Comparison of ENCODE assay signal across 20 mouse cellular contexts in the genomic region with DNA sequence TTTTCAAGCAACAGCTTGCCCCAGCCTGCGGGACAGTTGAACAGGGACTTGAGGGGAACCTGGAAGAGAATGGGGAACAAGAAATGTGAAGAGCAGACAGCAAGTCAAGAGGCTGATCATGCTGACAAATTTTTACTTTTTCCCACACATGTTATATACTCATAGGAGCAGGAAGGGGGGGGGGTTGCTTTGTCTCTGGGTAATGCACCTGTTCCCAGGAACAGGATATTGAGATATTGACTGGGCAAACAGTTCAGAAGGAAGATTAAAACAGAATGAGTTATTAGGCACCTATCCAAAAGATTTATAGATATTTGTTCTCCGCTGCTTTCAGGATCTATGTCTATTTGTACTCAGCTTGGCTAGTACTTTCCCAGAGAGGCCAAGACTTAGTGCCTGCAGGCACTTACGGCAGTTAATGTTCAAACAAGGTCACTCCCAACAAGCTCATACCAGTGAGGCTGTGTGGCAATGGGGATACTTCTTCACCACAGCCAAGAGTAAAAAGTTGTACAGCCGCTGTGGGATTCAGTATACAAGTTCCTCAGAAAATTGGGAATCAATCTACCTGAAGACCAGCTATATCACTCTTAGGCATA.
DNase-seq lines count a peak whose midpoint lies in the region; ATAC-seq lines count a peak whose summit lies in the region.
"Had no signal": no experiment of that assay in that cellular context is flagged by ENCODE, and none has a peak within 500 bp of the region (broad histone marks: within the 10 kb centered on the region; RNA-seq: fewer than 3 reads in every experiment).

No protein-coding gene starts in this region.

- H3K36me3 ChIP-seq in lung, embryonic 16.5 days (ENCODE audit: control insufficient read depth, insufficient read depth, low read length): no peaks in the 10 kb centered on the region
- no peaks in the 10 kb centered on the region for H3K36me3 ChIP-seq in intestine, embryonic 16.5 days (ENCODE audit: control insufficient read depth, insufficient read depth, low read length)
- no peaks in the 10 kb centered on the region for H3K36me3 ChIP-seq in stomach, embryonic 15.5 days
- H3K36me3 ChIP-seq in forebrain, embryonic 13.5 days (ENCODE audit: poor library complexity, severe bottlenecking): no peaks in the 10 kb centered on the region
- H3K36me3 ChIP-seq: embryonic facial prominence, embryonic 10.5 days; heart, embryonic 13.5 days; hindbrain, embryonic 12.5 days had no signal

- no peaks in the 10 kb centered on the region for H3K9me3 ChIP-seq in lung, embryonic 16.5 days (ENCODE audit: control insufficient read depth, low read length)
- no peaks in the 10 kb centered on the region for H3K9me3 ChIP-seq in intestine, embryonic 16.5 days (ENCODE audit: control insufficient read depth, low read length)
- H3K9me3 ChIP-seq in stomach, embryonic 15.5 days: no peaks in the 10 kb centered on the region
- no peaks in the 10 kb centered on the region for H3K9me3 ChIP-seq in forebrain, embryonic 13.5 days (replicated peaks)
- H3K9me3 ChIP-seq: embryonic facial prominence, embryonic 10.5 days; heart, embryonic 13.5 days; hindbrain, embryonic 12.5 days had no signal

- H3K4me1 ChIP-seq in lung, embryonic 16.5 days (replicated peaks; ENCODE audit: control insufficient read depth, insufficient read depth, low read length): no peaks in the 10 kb centered on the region
- no peaks in the 10 kb centered on the region for H3K4me1 ChIP-seq in intestine, embryonic 16.5 days (ENCODE audit: control insufficient read depth, insufficient read depth, low read length)
- H3K4me1 ChIP-seq in stomach, embryonic 15.5 days: no peaks in the 10 kb centered on the region
- no peaks in the 10 kb centered on the region for H3K4me1 ChIP-seq in forebrain, embryonic 13.5 days
- H3K4me1 ChIP-seq: embryonic facial prominence, embryonic 10.5 days; heart, embryonic 13.5 days; hindbrain, embryonic 12.5 days had no signal

- 65% methylated on average over 4 of the region's 4 CpGs for WGBS in lung, embryonic 16.5 days
- 64% methylated on average over 4 of the region's 4 CpGs for WGBS in intestine, embryonic 16.5 days
- WGBS in stomach, embryonic 15.5 days: 66% methylated on average over 4 of the region's 4 CpGs
- WGBS in forebrain, embryonic 13.5 days: 89% methylated on average over 4 of the region's 4 CpGs

- H3K27me3 ChIP-seq in lung, embryonic 16.5 days (ENCODE audit: control insufficient read depth, insufficient read depth, low read depth, low read length): no peaks in the 10 kb centered on the region
- no peaks in the 10 kb centered on the region for H3K27me3 ChIP-seq in intestine, embryonic 16.5 days (replicated peaks; ENCODE audit: control insufficient read depth, insufficient read depth, low read length)
- H3K27me3 ChIP-seq in stomach, embryonic 15.5 days (replicated peaks): no peaks in the 10 kb centered on the region
- no peaks in the 10 kb centered on the region for H3K27me3 ChIP-seq in forebrain, embryonic 13.5 days
- H3K27me3 ChIP-seq: CH12.LX; heart, embryonic 13.5 days; hindbrain, embryonic 12.5 days had no signal

- no peak overlapping the region for H3K4me2 ChIP-seq in lung, embryonic 16.5 days (ENCODE audit: low read depth, low read length)
- H3K4me2 ChIP-seq in intestine, embryonic 16.5 days (ENCODE audit: low read depth, low read length): no peak overlapping the region
- H3K4me2 ChIP-seq in stomach, embryonic 15.5 days: no peak overlapping the region
- no peak overlapping the region for H3K4me2 ChIP-seq in forebrain, embryonic 13.5 days
- H3K4me2 ChIP-seq: heart, embryonic 13.5 days; hindbrain, embryonic 12.5 days had no signal

- H3K9ac ChIP-seq in lung, embryonic 16.5 days (ENCODE audit: low read length): no peak overlapping the region
- H3K9ac ChIP-seq in intestine, embryonic 16.5 days (ENCODE audit: low read depth, low read length): no peak overlapping the region
- no peak overlapping the region for H3K9ac ChIP-seq in stomach, embryonic 15.5 days
- no peak overlapping the region for H3K9ac ChIP-seq in forebrain, embryonic 13.5 days
- H3K9ac ChIP-seq: heart, embryonic 13.5 days; hindbrain, embryonic 12.5 days had no signal

- H3K4me3 ChIP-seq in lung, embryonic 16.5 days (ENCODE audit: low read length): no peak overlapping the region
- no peak overlapping the region for H3K4me3 ChIP-seq in intestine, embryonic 16.5 days (ENCODE audit: low read length)
- H3K4me3 ChIP-seq in stomach, embryonic 15.5 days (replicated peaks): no peak overlapping the region
- H3K4me3 ChIP-seq in forebrain, embryonic 13.5 days: no peak overlapping the region
- H3K4me3 ChIP-seq: embryonic facial prominence, embryonic 10.5 days; gastrocnemius, adult 2 months; heart, embryonic 13.5 days; hindbrain, embryonic 12.5 days had no signal

- 0 out of 2 replicates have a peak, but pooled peaks have one; percentile 57 for ATAC-seq in lung, embryonic 16.5 days (ENCODE audit: low read depth)
- peak; percentile 86 for ATAC-seq in intestine, embryonic 16.5 days
- peak; percentile 66 for ATAC-seq in stomach, embryonic 15.5 days (ENCODE audit: insufficient read depth, low FRiP score, low read depth)
- ATAC-seq in forebrain, embryonic 13.5 days: no peak
- ATAC-seq: forebrain, embryonic 14.5 days had no signal

- H3K27ac ChIP-seq in lung, embryonic 16.5 days (ENCODE audit: low read length): no peak overlapping the region
- H3K27ac ChIP-seq in intestine, embryonic 16.5 days (ENCODE audit: low read length): no peak overlapping the region
- no peak overlapping the region for H3K27ac ChIP-seq in stomach, embryonic 15.5 days
- H3K27ac ChIP-seq in forebrain, embryonic 13.5 days: no peak overlapping the region
- H3K27ac ChIP-seq: embryonic facial prominence, embryonic 10.5 days; gastrocnemius, adult 2 months; heart, embryonic 13.5 days; hindbrain, embryonic 12.5 days had no signal

- peak; percentile 1 to 3 for DNase-seq in kidney, adult 8-10 months
- no peak for DNase-seq in kidney, postnatal 25 days
- no peak for DNase-seq in lung, postnatal 4 days
- no peak for DNase-seq in urinary bladder, postnatal 10 days (ENCODE audit: low spot score)
- DNase-seq: adrenal gland, adult 2 months; adrenal gland, postnatal 36 days; cerebellum, adult 2 months; cerebellum, postnatal 10 days; gastrocnemius, adult 2 months; gastrocnemius, postnatal 25 days; heart, postnatal 4 days had no signal

Comparison
In these comparisons a context has a peak if more than half of its experiments do, and no peak if none do; other contexts are left out.
1. DNase-seq: peak in kidney, adult 8-10 months (2 of 2); none in kidney, postnatal 25 days (0 of 2), lung, postnatal 4 days (0 of 2) and urinary bladder, postnatal 10 days (single experiment).